Mouse (Mus musculus) spleen, adult 2 months (tissue): ENCODE results near the gene Gm5737.

Source experiments
- CTCF ChIP-seq: fragments of 200-500 bp; IDR thresholded peaks from 2 replicates; pipeline ENCODE4 v1.5.1; 2011; ENCODE audit warnings: mild to moderate bottlenecking, inconsistent platforms; ENCODE audit not compliant: insufficient read depth, insufficient read length, insufficient replicate concordance; ENCODE audit errors: extremely low read depth
- POLR2A ChIP-seq: fragments of 200-500 bp; IDR thresholded peaks from 2 replicates; pipeline ENCODE4 v1.6.1; 2011; ENCODE audit warnings: low read depth, low read length, inconsistent platforms

- no peak for TF ChIP-seq POLR2A
- no peak for TF ChIP-seq CTCF
Measured at GRCm38 (mm10) chr7:120880770-120881169, 68.6 kb downstream of the Gm5737 start.
